Mouse (Mus musculus): ENCODE measurements around the gene Rbm34. TPM values are rescaled to one million over a fixed set of nuclear protein-coding genes. Genes with fewer than 3 reads are reported as not detected.

Gene Rbm34
- total RNA-seq, 2 experiments from 2014 or later: 12.8 to 13.6 TPM

Other genes with a start within 250 kb of the Rbm34 start
- gene Tomm20, start 25.2 kb downstream of the Rbm34 start, total RNA-seq (2021): 100 to 1,000 TPM; 180 to 206 TPM
- 10 to 100 TPM; 21.8 to 22.7 TPM for gene Pard3, start 92.8 kb upstream of the Rbm34 start, total RNA-seq (2021)

Data from layer of hippocampus, postnatal 25 days (tissue).